Mouse (Mus musculus) midbrain, embryonic 14.5 days (tissue): ENCODE measurements around the gene Ntng1. TPM values are rescaled to one million over a fixed set of nuclear protein-coding genes. Genes with fewer than 3 reads are reported as not detected.

Experiments used
- polyA plus RNA-seq: library from polyadenylated mRNA; unstranded; fragments of >200 nt; fragmentation: Nextera tagmentation; extraction: Ambion mirVana; gene quantifications from 2 replicates; pipeline ENCODE4 v1.2.1, GENCODE M21; 2014

Ntng1 gene
- polyA plus RNA-seq, 1 experiment from 2014 or later, result 29.9 TPM

Other genes starting within 250 kb of the Ntng1 start
- gene Prmt6, start 107.0 kb upstream of the Ntng1 start, polyA plus RNA-seq, result 24.5 and 29.2 TPM in 2 replicates